Mouse (Mus musculus) gastrocnemius, postnatal 4 days (tissue): Measurements from ENCODE around the gene Inava. TPM values are rescaled to one million over a fixed set of nuclear protein-coding genes. Genes with fewer than 3 reads are reported as not detected.

Experiments
- DNase-seq, 2 experiments: peaks; one replicate each; pipeline ENCODE4 v3.0.0; 2021 to 2022; ENCODE audit warnings: low spot score in 2 of 2, mixed read lengths in 2 of 2
- long read RNA-seq, 2 experiments: library from polyadenylated mRNA; stranded (forward); transcript quantifications; one replicate each; pipeline ENCODE4 v2.0.0; 2021
- total RNA-seq, 2 experiments: library from RNA; stranded (reverse); gene quantifications; 2 replicates each; pipeline ENCODE4 v1.2.3; 2021

The Inava gene
- under 1 TPM; 0.22 to 0.29 TPM for total RNA-seq
- long read RNA-seq, experiment 1, result 0 reads
- long read RNA-seq, experiment 2, partial matches to known transcripts, result 0 of 1 reads
- long read RNA-seq, experiment 2, other reads (novel, unspliced or antisense), result 1 of 1 reads

DNA sequence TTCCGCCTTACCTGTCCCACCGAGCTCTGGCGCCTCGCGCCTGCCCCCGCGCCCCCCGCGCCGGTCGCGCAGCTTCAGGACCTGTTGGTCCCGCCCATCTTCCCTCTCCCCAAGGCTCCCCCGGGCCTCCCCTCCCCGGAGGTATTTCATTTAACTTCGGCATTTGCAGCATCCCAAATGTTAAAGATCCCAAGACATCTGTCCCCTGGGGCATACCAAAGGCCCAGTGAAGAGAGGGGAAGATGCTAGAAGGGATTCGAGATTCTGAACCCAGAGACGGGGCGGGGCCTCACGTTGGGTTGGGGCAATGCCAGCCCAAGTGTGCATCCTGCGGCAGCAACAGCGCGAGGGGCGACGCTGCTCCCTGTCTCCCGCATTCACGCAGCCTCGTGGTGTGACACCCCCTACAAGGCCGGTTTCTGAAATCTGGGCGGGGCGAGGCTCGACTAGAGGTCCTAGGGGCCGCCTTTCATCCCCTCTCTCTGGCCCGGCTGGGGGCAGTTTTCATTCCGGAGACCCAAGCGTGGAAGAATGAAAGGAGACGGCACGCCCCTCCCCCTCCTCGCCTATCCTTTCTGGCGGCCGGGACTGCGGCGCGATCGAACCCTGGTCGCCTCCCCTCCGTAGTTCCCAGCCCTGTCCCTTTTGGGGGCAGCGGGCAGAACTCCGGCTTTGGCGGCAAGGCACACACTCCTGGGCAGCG lies at the start of gene Inava:
Inava (minus strand) TSS at position 373 of the 703 bp plus-strand sequence.
- no peak for DNase-seq

DNA sequence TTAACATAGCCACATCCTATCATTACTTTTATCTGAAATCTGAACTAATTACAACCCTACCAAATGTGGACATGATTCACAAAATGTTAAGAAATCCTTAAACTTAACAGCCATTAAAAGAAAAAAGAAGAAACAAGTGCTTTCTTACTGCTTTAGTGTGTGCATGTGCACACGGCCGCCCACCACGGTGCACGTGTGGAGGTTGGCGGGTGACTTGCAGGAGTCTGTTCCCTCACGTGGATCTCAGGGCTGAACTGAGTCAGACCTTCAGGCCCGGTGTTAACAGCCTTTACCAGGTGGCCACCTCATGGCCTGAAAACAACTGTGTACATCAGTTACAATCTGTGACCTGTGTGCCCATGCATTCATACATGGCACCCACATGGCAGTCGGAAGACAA lies 43.3 kb upstream of the Inava start:
- no peak for DNase-seq

DNA sequence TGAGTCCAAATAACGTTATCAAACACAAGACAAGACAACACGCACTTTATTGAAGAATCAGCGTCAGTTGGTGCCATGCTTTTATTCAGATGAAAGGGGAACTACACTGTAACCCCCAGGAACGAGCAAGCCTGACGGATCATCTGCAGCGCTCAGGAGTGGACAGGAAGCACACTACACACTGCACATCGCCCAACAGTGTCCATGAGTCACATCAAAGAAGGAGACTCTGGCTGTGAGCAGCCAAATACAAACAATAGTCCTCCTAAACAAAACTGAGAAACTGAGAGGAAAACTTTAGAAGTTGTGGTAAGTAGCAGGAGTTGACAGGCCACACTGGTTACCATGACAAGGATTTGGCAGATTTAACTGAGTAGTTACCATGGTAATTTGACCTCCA lies 34.2 kb upstream of the Inava start:
- DNase-seq, result no peak

DNA sequence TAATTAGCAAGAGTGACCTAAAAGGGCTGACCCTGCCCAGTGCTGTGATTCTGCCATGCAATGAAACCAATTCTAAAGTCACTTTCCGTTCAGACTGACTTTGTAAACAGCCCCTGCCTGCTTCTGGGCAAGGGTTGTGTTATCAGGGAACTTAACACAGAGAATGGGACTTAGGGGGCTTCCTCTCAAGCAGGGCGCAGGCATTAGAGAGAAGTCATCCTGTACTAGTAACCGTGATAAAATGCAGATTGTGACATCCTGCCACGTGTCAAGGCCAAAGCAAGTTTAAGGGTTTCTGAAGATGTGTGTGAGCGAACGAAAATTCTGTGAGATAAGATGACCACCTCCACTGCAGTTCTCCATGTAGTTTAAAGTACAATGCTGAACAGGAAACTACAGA lies 32.1 kb upstream of the Inava start:
- DNase-seq, result no peak

DNA sequence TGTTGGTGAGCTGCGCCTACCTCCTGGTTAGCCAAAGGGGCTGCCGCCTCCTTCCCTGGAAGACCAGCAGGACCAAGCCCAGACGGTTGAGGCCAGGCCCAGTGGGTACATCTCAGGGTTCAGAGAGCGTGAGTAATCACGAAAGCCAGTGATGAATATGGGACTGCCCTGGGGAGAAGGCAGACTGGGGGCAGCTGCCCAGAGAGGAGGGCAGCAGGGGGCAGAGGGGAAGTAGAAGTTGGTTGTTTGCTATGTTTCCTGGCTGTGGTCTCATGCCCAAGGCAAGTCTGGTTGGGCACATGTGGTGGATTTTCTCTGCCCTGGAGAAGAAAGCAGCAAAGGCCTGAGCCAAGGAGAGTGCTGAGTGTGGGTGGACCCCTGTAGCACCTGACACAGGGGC lies 29.3 kb upstream of the Inava start:
- no peak for DNase-seq

DNA sequence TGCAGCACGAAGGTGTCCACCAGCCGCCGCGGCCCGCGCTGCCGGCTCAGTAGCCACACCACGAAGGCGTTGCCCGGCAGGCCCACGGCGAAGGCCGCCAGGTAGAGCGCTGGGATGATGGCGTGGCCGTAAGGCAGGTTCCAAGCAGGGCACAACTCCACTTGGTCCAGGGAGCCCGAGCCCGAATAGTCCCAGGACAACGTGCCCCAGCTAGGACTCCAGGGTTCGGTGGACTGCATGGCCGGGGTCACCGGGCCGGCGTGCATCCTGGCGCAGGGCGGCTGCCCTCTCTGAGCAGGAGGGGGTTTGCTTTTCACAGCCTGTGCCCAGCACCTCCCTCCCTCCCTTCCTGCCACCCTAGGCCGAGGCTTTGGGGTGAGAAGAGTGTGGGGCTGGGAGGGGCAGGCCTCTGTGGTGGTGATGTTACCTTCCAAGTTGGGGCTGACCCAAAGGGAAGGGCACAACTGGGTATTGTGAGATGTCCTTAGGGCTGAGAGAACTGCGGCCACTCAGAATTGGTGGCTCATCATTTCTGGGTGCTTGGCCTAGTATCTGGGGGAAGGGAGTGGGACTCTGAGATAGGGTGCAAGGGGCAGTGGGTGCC lies 26.7 kb upstream of the Inava start, which contains the start of gene Gpr25:
Gpr25 (minus strand) TSS at position 239 of the 604 bp plus-strand sequence.
- no peak for DNase-seq

DNA sequence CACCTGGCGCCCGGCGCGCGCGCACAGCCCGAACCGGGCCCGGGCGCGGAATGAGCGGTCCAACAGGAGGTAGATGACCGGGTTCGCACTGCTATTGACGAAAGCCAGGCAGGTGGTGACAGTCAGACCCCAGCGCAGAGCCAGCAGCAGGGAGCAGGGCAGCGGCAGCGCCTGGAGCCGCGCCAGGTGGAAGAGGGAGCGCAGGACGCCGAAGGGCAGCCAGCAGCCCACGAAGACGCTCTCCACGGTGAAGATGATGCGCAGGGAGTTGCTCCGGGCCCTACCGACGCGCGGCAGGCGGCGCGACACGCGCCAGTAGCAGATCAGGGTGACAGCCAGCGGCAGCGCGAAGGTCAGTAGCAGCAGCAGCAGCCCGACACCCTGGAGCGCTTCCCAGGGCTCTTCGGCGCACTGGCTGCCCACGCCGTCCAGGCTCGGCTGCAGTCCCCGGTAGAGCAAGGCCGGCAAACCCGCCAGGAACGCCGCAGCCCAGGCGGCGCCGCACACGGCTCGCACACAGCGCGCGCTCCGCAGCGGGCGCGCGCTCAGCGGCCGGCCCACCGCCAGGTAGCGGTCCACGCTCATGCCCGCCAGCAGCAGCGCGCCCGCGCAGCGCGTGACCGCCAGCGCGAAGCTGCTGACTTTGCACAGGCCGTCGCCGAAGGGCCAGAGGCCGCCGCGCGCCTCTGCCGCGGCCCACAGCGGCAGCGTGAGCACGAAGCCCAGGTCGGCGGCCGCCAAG lies 26.0 kb upstream of the Inava start:
- DNase-seq, result peak; percentile 26 to 57

DNA sequence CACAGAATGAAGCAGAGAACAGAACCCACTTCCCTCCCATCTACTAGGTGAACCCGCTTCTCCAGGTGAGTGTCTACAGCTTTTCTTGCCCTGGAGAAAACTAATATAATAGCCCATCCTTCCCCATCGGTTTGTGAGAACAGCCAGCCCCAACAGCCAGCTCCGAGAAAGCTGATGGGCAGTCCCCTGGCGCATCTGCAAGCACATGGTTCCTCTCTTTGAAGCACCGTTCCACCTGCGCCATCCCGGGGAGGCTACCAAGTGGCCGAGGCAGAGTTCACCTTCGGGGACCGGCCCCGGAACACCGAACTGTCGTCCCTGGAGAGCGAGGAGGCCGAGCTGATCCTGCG lies 25.5 kb upstream of the Inava start:
- no peak for DNase-seq

DNA sequence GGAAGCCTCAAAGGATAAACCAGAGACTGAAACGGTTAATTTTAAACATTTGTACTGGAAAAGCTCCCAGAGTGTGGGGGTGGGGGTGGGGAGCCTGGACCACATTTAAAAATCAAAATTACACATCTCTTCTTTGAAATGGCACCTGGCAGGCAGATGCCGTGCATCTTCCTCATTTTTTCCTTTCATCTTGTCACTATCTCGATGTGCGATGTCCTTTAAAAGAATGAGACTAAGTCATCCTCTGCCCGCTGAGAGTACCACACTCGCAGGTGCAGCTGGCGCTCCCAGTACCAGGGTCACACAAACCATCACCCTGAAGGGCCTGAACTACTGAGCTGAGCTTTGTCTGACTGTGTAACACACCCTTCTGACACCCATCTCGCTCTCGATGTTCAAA lies 24.4 kb upstream of the Inava start:
- no peak for DNase-seq

DNA sequence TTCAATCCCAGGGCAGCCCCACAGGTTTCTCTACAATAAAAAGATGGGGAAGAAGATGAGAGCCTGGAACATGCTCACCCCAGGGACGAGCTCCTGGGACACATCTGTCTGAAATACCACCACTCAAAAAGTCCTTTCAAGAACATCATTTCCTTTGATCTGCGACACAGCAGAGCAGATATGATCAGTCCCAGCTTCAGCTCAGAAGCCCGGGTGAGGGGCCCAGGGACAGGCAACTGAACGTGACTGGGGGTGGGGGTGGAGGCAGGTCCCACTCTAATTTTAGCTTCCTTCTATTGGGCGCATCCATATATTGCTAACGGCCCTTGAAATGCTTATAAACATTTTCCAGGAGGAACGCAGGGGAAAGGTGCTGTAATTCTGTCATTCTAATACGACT lies 21.6 kb upstream of the Inava start:
- no peak for DNase-seq

DNA sequence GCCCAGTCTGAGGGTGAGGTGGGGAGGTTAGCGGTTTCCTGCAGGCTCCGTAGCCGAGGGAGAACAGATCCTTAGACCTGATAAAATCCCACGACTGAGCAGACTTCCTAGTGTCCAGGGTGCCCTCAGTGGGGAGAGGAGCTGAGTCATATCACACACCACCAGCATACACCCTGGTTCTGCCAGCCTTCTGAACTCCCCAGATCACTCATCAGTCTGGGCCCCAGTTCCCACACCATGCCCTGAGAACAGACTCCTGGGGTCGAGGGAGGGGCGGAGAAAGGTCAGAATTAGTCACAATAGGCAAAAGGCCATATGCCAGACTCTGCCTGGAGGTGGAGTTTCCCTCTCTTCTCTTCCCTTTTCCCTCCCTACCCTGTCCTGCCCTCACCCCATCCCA lies 21.1 kb upstream of the Inava start:
- DNase-seq, result no peak

DNA sequence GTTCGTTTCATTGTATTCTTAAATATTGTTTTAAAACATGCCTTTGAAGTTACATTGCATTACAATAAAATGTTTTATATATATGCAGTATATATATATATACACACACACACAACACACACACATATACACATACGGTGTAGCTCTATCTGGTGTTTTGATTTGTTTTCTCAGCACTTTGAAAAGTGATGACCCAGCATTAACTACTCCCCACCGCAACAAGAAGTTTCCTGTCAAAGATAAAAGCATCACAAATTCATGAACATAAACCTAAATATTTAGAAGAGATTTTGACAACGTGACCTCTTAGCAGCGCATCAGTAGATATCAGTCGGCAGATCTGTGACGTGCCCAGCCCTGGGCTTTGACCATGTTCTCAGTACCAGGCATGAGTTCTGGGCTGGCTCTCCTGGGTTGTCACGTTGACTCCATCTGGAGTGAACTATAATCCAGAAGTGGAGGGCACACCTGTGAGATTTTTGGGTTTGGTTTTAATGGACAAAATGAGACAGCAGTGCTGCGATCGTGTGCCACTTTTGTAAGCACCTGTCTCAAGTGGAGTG lies 20.5 kb upstream of the Inava start:
- no peak for DNase-seq

DNA sequence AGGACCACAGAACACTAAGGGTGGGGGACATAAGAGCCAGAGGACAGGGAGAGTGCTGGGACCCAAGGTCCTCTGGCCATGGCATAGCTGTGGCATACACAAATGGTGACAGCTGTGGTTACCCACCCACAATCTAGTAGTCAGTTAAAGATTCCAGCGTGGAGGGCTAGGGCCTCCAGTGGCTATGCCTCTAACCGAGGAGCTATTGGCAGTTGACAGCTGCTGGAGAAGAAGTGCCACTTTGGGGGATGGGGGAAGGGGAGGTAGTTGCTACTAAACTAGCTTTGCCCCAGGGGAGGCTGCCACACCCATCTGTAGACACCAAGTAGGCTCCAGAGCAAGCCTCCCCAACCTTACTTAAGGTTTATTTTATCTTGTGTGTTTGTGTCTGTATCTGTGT lies 19.4 kb upstream of the Inava start:
- DNase-seq, result no peak

DNA sequence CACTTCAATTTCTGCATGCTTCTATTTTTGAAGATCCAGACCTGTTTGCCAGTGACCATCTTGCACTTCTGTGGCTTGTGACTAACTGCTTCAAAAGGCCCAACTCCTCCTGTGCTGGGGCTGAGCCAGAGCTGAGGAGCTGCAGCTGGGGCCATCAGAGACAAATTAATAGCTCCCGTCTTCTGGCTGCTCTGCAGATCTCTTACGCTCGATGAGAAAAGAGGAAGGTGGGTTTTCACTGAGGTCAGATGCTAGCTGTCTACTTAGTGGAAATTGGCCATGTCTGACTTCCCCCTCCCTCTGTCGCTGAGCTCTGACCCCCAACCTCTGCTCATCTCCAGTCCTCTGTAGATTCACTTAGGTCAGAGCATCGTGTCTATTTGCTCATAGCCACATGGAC lies 15.6 kb upstream of the Inava start:
- no peak for DNase-seq

DNA sequence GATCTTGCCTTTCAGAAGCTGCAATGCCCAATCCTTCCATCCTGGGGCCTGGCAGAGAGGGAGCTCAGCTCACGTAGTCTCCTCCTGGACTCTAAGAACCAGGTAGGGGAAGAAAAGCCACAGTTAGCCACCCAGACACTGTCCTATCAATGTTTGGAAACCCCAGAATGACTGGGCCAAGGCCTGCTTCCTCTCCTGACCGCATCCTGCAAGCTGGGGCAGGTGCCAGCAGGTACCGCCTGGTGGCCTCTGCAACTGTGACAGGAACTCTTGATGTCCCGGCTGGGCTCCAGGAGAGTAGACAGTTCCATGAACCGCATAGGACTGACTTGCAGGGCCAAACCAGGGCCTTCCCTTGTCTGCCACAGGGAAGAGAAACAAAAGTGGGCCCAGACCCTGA lies 13.3 kb upstream of the Inava start:
- DNase-seq, result no peak

DNA sequence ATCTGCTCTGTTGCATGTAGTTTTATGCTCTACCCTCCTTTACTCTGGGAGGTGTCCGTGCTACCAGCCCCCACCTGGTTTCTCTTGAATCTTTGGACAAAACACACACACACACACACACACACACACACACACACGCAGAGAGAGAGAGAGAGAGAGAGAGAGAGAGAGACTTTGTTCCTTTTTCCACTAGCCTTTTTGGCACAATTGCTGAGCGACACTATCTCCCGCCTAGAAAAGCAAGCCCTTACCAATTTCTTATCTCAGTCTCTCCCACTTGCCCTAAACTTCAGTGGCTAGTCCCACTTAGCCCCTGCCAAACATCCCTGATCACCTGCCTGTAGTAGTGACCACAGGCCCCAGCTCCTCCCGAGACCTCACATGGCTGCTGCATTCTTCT lies 10.4 kb upstream of the Inava start:
- no peak for DNase-seq

DNA sequence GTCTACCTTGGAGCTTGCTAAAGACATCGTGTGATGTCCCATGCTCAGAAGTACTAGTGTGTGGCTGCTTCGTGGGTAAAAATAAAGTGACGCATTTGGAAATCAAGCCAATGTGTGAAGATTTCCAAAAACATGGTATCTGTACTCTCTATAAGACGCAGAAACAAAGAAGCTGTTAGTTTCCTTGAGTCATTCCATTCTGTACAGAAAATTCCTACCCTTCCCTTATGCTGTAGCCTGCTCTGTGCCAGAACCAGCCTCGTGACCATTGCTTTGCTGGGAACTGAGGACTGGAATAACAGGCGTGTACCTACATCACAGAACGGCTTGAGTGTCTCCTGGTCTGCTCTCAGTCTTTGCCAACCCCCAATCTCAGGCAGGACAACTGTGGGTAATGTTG lies 7.7 kb upstream of the Inava start:
- no peak for DNase-seq

DNA sequence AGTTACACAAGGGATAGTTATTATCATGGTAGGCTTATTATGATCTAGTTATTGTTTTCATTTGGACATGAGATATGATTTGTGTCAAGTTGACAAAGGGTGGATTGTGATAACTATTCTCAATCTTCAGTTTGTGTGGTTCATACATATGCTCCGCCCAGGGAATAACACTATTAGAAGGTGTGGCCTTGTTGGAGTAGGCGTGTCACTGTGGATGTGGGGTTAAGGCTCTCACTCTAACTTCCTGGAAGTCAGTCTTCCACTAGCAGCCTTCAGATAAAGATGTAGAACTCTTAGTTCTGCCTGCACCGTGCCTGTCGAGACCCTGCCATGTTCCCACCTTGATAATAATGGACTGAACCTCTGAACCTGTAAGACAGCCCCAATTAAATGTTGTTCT lies 4.4 kb upstream of the Inava start:
- DNase-seq, result no peak

DNA sequence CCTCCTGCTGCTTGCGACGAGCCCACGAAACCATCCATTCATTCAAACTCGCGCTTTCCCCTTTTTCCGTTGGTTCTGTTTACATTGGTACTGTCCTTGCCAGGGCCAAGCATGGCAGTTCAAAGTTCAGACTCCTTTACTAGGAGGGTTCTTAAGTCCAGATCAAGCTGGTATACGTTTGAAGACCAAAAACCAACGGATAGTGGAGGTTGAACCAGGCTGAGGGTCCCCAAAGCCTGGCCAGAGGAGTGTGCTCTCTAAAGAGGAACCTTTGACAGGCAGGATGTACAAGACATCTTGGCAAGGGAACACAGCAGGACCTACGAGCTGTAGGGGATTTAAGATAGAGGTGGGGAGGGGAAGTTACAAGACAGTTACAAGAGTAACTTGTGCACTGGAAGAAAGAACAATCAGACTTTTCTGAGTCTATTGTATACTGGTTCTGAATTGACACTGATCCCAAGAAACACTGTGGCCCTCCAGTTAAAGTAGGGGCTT lies 580 bp upstream of the Inava start:
- no peak for DNase-seq

DNA sequence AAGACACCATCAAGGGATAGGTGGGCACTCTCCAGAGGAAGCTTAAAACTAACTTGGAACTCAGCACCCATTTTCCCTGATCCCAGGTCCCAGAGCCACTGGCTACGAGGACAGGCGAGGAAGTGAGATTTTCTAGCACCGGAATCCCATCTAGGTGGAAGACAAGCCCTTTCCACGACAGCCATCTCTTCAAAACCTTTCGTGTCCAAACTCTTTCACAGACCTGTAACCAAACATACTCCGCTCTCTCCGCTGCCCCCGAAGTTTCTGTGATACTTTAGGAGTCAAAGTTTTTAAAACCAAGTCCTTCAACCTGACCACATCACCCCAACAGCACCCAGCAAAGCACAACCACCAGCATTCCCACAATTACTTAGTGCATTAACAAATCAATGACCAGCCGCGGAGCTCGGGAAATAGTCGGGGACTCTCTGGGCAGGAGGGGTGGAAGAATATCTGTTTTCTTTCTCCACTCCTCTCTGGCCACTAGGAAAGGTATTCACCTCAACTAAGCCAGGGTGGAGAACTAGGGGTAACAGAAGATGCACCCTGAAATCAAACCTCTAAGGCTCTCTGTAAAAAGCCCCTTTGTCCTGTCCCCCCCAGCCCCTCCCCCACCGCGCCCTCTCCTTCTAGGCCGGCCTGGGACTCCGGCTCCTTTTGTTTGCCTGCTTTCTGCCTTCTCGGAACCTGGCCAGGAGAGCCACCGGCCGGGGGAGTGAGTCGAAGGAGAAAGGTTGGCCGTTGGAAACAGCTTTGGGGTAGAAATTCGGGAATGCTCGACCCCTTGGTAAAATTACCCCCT lies 876 bp downstream of the Inava start:
- no peak for DNase-seq
